Mouse (Mus musculus): ENCODE data around the gene Ces5a. TPM values are rescaled to one million over a fixed set of nuclear protein-coding genes. Genes with fewer than 3 reads are reported as not detected.
"Not testable (repeated sequence)": the region's sequence is repeated elsewhere in the genome, so short reads cannot be mapped to it uniquely, and the experiment has no call there.

Gene Ces5a
- polyA plus RNA-seq, 1 experiment from 2014 or later, result not detected

- Histone ChIP-seq H3K4me1 (peaks cover 3% of the 10 kb centered on the region; the same call in 1 of the 2 replicates), H3K9me3 (peaks cover 3% of the 10 kb centered on the region; the same call in 1 of the 2 replicates), H3K27ac (replicated peaks) (no peak overlapping the region), H3K36me3 (replicated peaks) (no peaks in the 10 kb centered on the region), H3K27me3 (replicated peaks; ENCODE audit: low read depth, poor library complexity, severe bottlenecking) (no peaks in the 10 kb centered on the region), H3K4me3 (no peak overlapping the region)
- WGBS, result 80% methylated on average over 2 of the region's 2 CpGs
- no peak for DNase-seq (ENCODE audit: low spot score)
Measured at GRCm38 (mm10) chr8:93559696-93560095, 24.1 kb upstream of the Ces5a start.

- no peak for DNase-seq (ENCODE audit: low spot score)
- 80% methylated on average over 3 of the region's 3 CpGs for whole genome bisulfite sequencing
Measured at GRCm38 (mm10) chr8:93502634-93503033, 33.0 kb downstream of the Ces5a start.

GRCm38 (mm10) chr8:93499437-93499836 lies 36.2 kb downstream of the Ces5a start:
- no peak for DNase-seq (ENCODE audit: low spot score)
- 40% methylated on average over 9 of the region's 9 CpGs for WGBS
- no peaks in the 10 kb centered on the region for H3K36me3 ChIP-seq (replicated peaks)
- H3K9me3 ChIP-seq, result no peaks in the 10 kb centered on the region
- no peaks in the 10 kb centered on the region for H3K4me1 ChIP-seq
- H3K27me3 ChIP-seq (replicated peaks; ENCODE audit: low read depth, poor library complexity, severe bottlenecking), result no peaks in the 10 kb centered on the region
- no peak overlapping the region for H3K27ac ChIP-seq (replicated peaks)
- no peak overlapping the region for H3K4me3 ChIP-seq

More at GRCm38 (mm10) chr8:93502634-93503033, 33.0 kb downstream of the Ces5a start:
- Histone ChIP-seq H3K27me3 (replicated peaks; ENCODE audit: low read depth, poor library complexity, severe bottlenecking) (no peaks in the 10 kb centered on the region), H3K36me3 (replicated peaks) (no peaks in the 10 kb centered on the region), H3K4me1 (no peaks in the 10 kb centered on the region), H3K27ac (replicated peaks) (no peak overlapping the region), H3K4me3 (no peak overlapping the region), H3K9me3 (no peaks in the 10 kb centered on the region)

- WGBS, result 21% methylated on average over 6 of the region's 6 CpGs
- H3K27ac ChIP-seq (replicated peaks), result no peak overlapping the region
- DNase-seq (ENCODE audit: low spot score), result peak; percentile 57
- H3K36me3 ChIP-seq (replicated peaks), result no peaks in the 10 kb centered on the region
- no peaks in the 10 kb centered on the region for H3K9me3 ChIP-seq
- no peak overlapping the region for H3K4me3 ChIP-seq
- 0 out of 2 replicates have a peak, but pooled peaks cover 4% of the 10 kb centered on the region for H3K4me1 ChIP-seq
- H3K27me3 ChIP-seq (replicated peaks; ENCODE audit: low read depth, poor library complexity, severe bottlenecking), result no peaks in the 10 kb centered on the region
Measured at GRCm38 (mm10) chr8:93495330-93495729, 40.3 kb downstream of the Ces5a start.

GRCm38 (mm10) chr8:93488743-93489142 lies 46.9 kb downstream of the Ces5a start:
- no peaks in the 10 kb centered on the region for H3K27me3 ChIP-seq (replicated peaks; ENCODE audit: low read depth, poor library complexity, severe bottlenecking)
- DNase-seq (ENCODE audit: low spot score), result no peak

GRCm38 (mm10) chr8:93478211-93478610 lies 57.4 kb downstream of the Ces5a start:
- Histone ChIP-seq H3K36me3 (replicated peaks) (no peaks in the 10 kb centered on the region), H3K9me3 (no peaks in the 10 kb centered on the region), H3K27ac (replicated peaks) (no peak overlapping the region), H3K27me3 (replicated peaks; ENCODE audit: low read depth, poor library complexity, severe bottlenecking) (no peaks in the 10 kb centered on the region), H3K4me3 (no peak overlapping the region), H3K4me1 (no peaks in the 10 kb centered on the region)
- no peak for DNase-seq (ENCODE audit: low spot score)
- 90% methylated on average over 3 of the region's 3 CpGs for WGBS

More at GRCm38 (mm10) chr8:93488743-93489142, 46.9 kb downstream of the Ces5a start:
- peaks cover 11% of the 10 kb centered on the region; the same call in 1 of the 2 replicates for H3K4me1 ChIP-seq
- WGBS, result 9% methylated on average over 4 of the region's 4 CpGs
- no peak overlapping the region for H3K27ac ChIP-seq (replicated peaks)
- H3K4me3 ChIP-seq, result no peak overlapping the region
- H3K36me3 ChIP-seq (replicated peaks), result no peaks in the 10 kb centered on the region
- H3K9me3 ChIP-seq, result no peaks in the 10 kb centered on the region

GRCm38 (mm10) chr8:93469733-93470132 lies 65.9 kb downstream of the Ces5a start:
- peak; percentile 29 for DNase-seq (ENCODE audit: low spot score)
- H3K27ac ChIP-seq (replicated peaks); H3K36me3 ChIP-seq (replicated peaks); H3K27me3 ChIP-seq (replicated peaks; ENCODE audit: low read depth, poor library complexity, severe bottlenecking); H3K9me3 ChIP-seq; H3K4me3 ChIP-seq; H3K4me1 ChIP-seq: not testable (repeated sequence)
- WGBS, result 83% methylated on average over 16 of the region's 16 CpGs

GRCm38 (mm10) chr8:93454258-93454877 lies 81.3 kb downstream of the Ces5a start:
- no peaks in the 10 kb centered on the region for H3K9me3 ChIP-seq
- WGBS, result 96% methylated on average over 12 of the region's 12 CpGs
- no peak overlapping the region for H3K4me3 ChIP-seq
- DNase-seq (ENCODE audit: low spot score), result no peak
- H3K4me1 ChIP-seq, result no peaks in the 10 kb centered on the region
- no peaks in the 10 kb centered on the region for H3K27me3 ChIP-seq (replicated peaks; ENCODE audit: low read depth, poor library complexity, severe bottlenecking)
- no peak overlapping the region for H3K27ac ChIP-seq (replicated peaks)
- H3K36me3 ChIP-seq (replicated peaks), result no peaks in the 10 kb centered on the region

Other genes starting within 250 kb of the Ces5a start
- gene Ces1g, start 198.5 kb downstream of the Ces5a start, polyA plus RNA-seq (2016; fragmentation: Nextera tagmentation; extraction: Ambion mirVana), result not detected in 2 replicates
- gene Ces1h, start 156.1 kb downstream of the Ces5a start, polyA plus RNA-seq (2016; fragmentation: Nextera tagmentation; extraction: Ambion mirVana), result not detected in 2 replicates

Measured in embryonic facial prominence, embryonic 10.5 days (tissue).